Mouse (Mus musculus) cerebellum, adult 2 months (tissue): Measurements from ENCODE around the gene Ankrd33. TPM values are rescaled to one million over a fixed set of nuclear protein-coding genes. Genes with fewer than 3 reads are reported as not detected.
"Not testable (repeated sequence)": the region's sequence is repeated elsewhere in the genome, so short reads cannot be mapped to it uniquely, and the experiment has no call there.

Source experiments
- DNase-seq, 2 experiments: peaks; one replicate each; pipeline ENCODE4 v3.0.0; 2021
- H3K27ac ChIP-seq: fragments of 200-500 bp; 2 replicates; pipeline ENCODE4 v1.5.1; 2012; ENCODE audit warnings: low read length, control low read depth, inconsistent platforms; ENCODE audit not compliant: insufficient read depth
- H3K27me3 ChIP-seq: fragments of 200-500 bp; 2 replicates; pipeline ENCODE4 v1.6.1; 2012; ENCODE audit warnings: inconsistent platforms, mild to moderate bottlenecking, low read length, moderate library complexity; ENCODE audit not compliant: control insufficient read depth, insufficient read depth
- H3K4me1 ChIP-seq: fragments of 200-500 bp; 2 replicates; pipeline ENCODE4 v1.6.1; 2011; ENCODE audit warnings: low read length; ENCODE audit not compliant: control insufficient read depth, insufficient read depth
- H3K4me3 ChIP-seq: fragments of 200-500 bp; replicated peaks from 2 replicates; pipeline ENCODE3; 2011; ENCODE audit warnings: mild to moderate bottlenecking, low read depth, low read length, control low read depth; ENCODE audit not compliant: insufficient read depth
- CTCF ChIP-seq: fragments of 200-500 bp; IDR thresholded peaks from 2 replicates; pipeline ENCODE4 v1.5.1; 2011; ENCODE audit warnings: low read depth, mild to moderate bottlenecking, control low read depth, low read length, moderate library complexity, borderline replicate concordance; ENCODE audit not compliant: insufficient read depth
- POLR2A ChIP-seq: fragments of 200-500 bp; IDR thresholded peaks from 2 replicates; pipeline ENCODE4 v1.6.1; 2011; ENCODE audit warnings: low read length, control low read depth, borderline replicate concordance; ENCODE audit not compliant: insufficient read depth
- WGBS: fragments of 180-500 bp; shearing (Covaris S2); methylation state at CpG from one replicate; pipeline ENCODE4 v1.1.7; 2018; 5-methylcytosine and 5-hydroxymethylcytosine counted together
- polyA plus RNA-seq: library from polyadenylated mRNA; depleted of rRNA; stranded (reverse); fragments of >200 nt; gene quantifications from 2 replicates; pipeline ENCODE4 v1.2.3, GENCODE M21; 2012

Gene Ankrd33
- polyA plus RNA-seq, 1 experiment = 0.33 TPM

DNA sequence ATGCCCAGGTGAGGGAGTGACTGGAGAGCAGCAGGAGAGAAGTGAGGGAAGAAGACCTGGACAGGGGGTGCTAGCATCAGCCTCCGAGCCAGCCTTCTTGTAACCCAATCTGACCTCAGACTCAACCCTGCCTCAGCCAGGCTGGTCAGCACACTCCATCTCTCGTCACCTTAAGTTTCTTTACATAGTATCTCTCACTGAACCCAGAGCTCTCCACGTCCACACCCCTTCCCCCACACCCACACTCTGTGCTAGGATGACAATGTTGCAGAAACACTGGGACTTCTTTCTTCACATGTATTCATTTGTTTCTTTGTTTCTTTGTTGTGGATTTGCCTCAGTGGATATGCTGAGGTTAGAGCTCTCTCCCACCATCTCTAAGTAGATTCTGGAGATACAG lies 14.6 kb upstream of the Ankrd33 start:
- no peak for TF ChIP-seq CTCF
- no peak for TF ChIP-seq POLR2A
- H3K27ac ChIP-seq = no peak overlapping the region
- DNase-seq = no peak
- 95% methylated on average over 3 of the region's 3 CpGs for WGBS
- H3K4me3 ChIP-seq = no peak overlapping the region
- peaks cover 4% of the 10 kb centered on the region; the same call in 1 of the 2 replicates for H3K4me1 ChIP-seq
- H3K27me3 ChIP-seq = no peaks in the 10 kb centered on the region

DNA sequence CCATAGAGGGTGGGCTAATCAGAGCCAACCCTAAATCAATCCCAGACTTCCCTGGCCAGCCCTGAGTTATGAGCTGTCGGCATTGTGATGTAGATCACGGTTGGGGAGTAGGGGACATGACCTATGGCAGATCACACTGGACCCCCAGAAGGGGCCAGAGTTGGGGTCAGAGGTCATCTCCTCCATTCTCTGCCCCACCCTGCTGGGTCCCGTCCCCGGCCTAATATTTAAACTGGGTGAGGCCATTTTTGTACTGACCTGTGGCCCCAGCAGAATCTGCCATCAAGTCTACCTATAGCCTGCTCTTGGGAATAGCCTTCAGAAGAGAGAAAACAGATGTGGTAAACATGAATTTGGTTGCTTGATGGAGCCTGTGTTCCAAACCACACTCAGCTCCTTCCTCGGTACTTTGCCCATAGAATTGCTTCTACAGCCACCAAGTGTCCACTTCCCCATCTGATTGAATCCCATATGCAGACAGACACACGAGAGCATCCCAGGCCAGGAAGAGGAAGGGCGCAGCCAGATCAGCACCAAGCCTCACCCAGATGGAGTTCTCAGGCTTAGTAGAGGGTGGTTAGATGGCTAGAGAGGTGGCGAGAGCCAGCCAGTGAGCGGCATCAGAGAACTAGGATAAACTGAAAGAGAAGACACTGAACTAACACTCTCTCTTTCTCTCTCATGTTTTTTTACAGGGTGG lies 11.8 kb upstream of the Ankrd33 start:
- H3K27me3 ChIP-seq = no peaks in the 10 kb centered on the region
- TF ChIP-seq POLR2A (no peak), CTCF (no peak)
- no peaks in the 10 kb centered on the region for H3K4me1 ChIP-seq
- H3K27ac ChIP-seq = no peak overlapping the region
- H3K4me3 ChIP-seq = no peak overlapping the region
- 82% methylated on average over 9 of the region's 9 CpGs for WGBS
- DNase-seq = no peak

DNA sequence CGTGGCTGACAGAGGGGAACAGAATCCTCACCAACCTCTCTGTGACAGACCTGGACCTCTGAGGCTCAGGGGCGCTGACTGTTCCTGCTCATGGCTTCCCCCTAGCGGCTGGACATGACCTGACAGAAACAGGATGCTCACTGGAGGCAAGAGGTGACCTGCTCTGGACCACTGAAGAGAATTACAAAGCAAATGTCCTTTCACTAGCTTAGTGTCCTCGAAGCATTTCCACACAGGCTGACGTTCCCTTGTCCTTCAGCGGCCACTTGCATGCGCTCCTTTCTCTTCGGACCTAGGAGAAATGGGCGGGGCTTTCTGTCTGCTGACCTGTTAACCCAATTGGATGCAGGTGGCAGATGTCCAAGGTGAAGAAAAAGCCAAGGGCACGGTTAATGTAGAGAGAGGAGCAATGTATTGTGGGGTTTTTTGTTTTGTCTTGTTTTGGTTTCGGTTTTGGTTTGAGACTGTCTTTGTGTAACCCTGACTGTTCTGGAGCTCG lies 10.0 kb upstream of the Ankrd33 start:
- H3K4me3 ChIP-seq = peak overlapping the region; percentile 24
- TF ChIP-seq POLR2A (no peak), CTCF (peak; percentile 87)
- no peak overlapping the region for H3K27ac ChIP-seq
- peak; percentile 66 to 79 for DNase-seq
- no peaks in the 10 kb centered on the region for H3K27me3 ChIP-seq
- H3K4me1 ChIP-seq = no peaks in the 10 kb centered on the region
- 20% methylated on average over 12 of the region's 12 CpGs for WGBS

DNA sequence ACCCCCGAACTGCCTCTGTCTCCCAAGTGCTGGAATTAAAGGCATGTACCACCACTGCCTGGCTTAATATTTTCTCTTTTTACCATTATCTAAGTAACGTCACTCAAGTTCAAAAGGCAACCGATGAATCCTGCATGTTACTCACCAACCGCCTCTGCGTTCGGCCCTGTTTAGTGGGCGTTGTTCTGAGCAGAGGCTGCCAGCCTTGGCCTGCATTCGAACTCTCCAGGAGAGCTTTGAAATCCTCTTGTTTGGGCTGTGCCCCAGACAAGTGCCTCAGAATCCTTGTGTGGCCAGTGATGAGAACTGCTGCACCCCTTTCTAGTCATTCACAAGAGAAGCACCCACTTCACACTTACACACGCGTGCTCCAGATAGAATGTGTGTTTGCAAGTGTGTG lies 9.5 kb upstream of the Ankrd33 start:
- TF ChIP-seq POLR2A = no peak
- Histone ChIP-seq H3K27me3 (no peaks in the 10 kb centered on the region), H3K4me1 (no peaks in the 10 kb centered on the region), H3K27ac (no peak overlapping the region), H3K4me3 (no peak overlapping the region)
- no peak for DNase-seq
- 84% methylated on average over 10 of the region's 10 CpGs for whole genome bisulfite sequencing

DNA sequence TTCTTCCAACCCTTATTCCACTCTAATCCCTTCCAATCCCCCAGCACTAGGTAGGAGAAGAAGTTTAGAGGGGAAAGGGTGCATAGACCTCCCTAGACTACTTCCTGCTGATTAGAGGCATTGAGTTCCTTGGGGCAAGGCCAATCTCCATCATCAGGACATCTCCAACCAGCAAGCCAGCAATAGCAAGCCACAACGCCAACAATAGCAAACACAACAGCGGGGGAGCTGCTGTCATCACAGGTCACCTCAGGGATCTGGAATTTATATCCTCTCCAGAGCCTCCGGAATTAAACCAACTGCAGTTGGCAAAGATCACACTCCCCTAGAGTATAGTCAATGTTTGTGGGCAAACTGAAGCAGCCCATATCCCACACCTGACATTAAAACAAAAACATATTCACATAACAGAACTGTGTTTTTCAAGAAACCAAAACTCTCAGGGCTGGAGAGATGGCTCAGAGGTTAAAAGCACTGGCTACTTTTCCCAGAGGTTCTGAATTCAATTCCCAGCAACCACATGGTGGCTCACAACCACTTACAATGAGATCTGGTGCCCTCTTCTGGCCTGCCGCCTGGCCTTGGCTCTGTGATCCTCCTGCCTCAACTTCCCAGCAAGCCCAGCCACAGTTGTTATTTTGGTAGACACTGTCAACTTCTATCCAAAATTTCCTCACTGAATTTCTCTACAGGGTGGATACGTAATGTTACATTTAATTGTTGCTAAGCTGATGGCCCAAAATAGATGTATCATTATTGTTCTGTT lies 7.5 kb upstream of the Ankrd33 start:
- no peaks in the 10 kb centered on the region for H3K4me1 ChIP-seq
- WGBS = 52% methylated on average over 5 of the region's 5 CpGs
- no peaks in the 10 kb centered on the region for H3K27me3 ChIP-seq
- H3K4me3 ChIP-seq = no peak overlapping the region
- H3K27ac ChIP-seq = no peak overlapping the region
- TF ChIP-seq POLR2A = no peak
- no peak for TF ChIP-seq CTCF
- peak; percentile 34 to 52 for DNase-seq

DNA sequence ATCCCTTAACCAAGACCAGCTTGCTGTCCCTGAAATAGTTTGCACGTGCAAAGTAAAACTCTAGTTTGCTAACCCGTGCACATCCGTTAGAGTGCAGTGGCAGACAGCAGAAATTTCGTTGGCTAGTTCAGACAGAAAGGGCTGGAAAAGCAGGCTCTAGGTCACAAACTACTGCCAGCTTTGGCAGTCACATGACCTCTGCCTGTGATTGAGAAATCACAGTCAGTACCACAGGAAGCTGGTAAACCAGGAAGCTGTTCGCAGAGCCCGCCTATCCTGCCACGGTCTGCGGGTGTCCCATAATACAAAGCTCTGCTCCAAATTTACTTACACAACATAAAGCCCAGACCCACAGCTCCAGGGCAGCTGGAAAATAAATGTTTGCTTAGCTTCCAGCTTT lies 2.4 kb upstream of the Ankrd33 start:
- Histone ChIP-seq H3K27me3 (no peaks in the 10 kb centered on the region), H3K27ac (no peak overlapping the region), H3K4me1 (no peaks in the 10 kb centered on the region), H3K4me3 (no peak overlapping the region)
- 65% methylated on average over 8 of the region's 8 CpGs for WGBS
- DNase-seq = no peak
- TF ChIP-seq CTCF (no peak), POLR2A (no peak)

DNA sequence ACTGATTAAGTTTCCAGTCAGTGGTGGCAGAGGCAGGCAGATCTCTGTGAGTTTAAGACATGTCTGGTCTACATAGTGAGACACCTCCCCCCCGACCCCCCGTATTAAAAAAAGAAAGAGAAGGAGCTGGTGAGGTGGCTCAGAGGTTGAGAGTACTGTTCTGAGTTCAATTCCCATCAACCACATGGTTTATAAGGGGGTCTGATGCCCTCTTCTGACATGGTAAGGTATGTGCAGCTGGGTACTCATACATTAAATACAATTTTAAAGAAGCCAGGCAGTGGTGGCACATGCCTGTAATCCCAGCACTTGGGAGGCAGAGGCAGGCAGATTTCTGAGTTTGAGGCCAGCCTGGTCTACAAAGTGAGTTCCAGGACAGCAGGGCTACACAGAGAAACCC lies 1.8 kb upstream of the Ankrd33 start:
- not testable (repeated sequence) for H3K4me3 ChIP-seq, DNase-seq, H3K27ac ChIP-seq, H3K4me1 ChIP-seq, H3K27me3 ChIP-seq
- 76% methylated on average over 2 of the region's 2 CpGs for WGBS

DNA sequence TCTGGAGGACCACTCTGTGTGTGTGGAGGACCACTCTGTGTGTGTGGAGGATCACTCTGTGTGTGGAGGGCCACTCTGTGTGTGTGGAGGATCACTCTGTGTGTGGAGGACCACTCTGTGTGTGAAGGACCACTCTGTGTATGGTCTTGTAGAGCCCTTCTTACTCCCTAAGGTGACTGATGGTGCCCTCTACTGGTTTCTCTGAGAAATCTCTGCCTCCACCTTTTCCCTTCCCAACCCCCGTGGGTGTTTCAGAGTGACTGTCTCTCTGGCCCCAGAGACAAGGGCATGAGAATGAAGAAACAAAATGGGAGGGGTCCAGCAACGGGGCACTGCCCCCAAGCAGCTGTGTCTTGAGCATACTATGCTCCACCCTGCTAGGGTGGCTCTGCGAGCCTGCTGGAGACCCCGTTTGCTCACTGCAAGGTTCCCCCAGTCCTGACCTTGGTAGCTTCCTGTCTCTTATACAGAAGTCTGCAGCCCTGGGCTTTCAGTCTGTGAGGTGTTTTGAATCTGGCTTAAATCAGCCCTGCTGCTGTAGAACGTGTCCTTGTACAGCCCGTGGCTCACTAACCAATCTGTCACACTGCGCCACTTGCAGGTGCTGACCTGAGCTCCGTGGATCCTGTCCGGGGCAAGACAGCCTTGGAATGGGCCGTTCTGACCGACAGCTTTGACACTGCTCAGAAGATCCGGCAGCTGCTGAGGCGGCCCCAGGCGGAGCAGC lies 3.0 kb downstream of the Ankrd33 start:
- Histone ChIP-seq H3K4me3 (no peak overlapping the region), H3K27ac (no peak overlapping the region), H3K4me1 (no peaks in the 10 kb centered on the region; the same call in 1 of the 2 replicates), H3K27me3 (no peaks in the 10 kb centered on the region)
- WGBS = 57% methylated on average over 14 of the region's 14 CpGs
- no peak for TF ChIP-seq POLR2A
- no peak for TF ChIP-seq CTCF
- DNase-seq = peak in 1 of 2 experiments; percentile 16
